Mouse (Mus musculus) CH12.LX (cell line): ENCODE data around the gene Fdps. TPM values are rescaled to one million over a fixed set of nuclear protein-coding genes. Genes with fewer than 3 reads are reported as not detected.
A peak's percentile ranks its signal among the peaks of the same experiment; 100 is the strongest.

ENCODE experiments used
- DNase-seq: peaks from one replicate; pipeline ENCODE4 v3.0.0-alpha.2; 2013; ENCODE audit errors: extremely low read depth
- H3K27ac ChIP-seq: 2 replicates; pipeline ENCODE4 v1.5.1; 2012; ENCODE audit warnings: low read depth, mild to moderate bottlenecking, control low read depth, moderate library complexity; ENCODE audit not compliant: insufficient read depth
- H3K27me3 ChIP-seq: replicated peaks from 2 replicates; pipeline ENCODE3; 2012; ENCODE audit warnings: inconsistent platforms
- H3K36me3 ChIP-seq, 2 experiments: replicated peaks in 1 of 2; 2 replicates each; pipeline versions ENCODE3 to v1.6.1; 2012; ENCODE audit warnings: inconsistent platforms in 1 of 2, low read length in 1 of 2, mild to moderate bottlenecking in 1 of 2, mixed read lengths in 1 of 2, moderate library complexity in 1 of 2; ENCODE audit not compliant: control insufficient read depth in 1 of 2, insufficient read depth in 1 of 2
- H3K4me1 ChIP-seq, 2 experiments: 2 replicates each; pipeline ENCODE4 v1.6.1; 2012; ENCODE audit warnings: inconsistent platforms in 1 of 2, moderate library complexity in 1 of 2; ENCODE audit not compliant: insufficient read depth in 2 of 2, control insufficient read depth in 1 of 2
- H3K4me2 ChIP-seq: 2 replicates; pipeline ENCODE4 v1.6.1; 2012; ENCODE audit warnings: low read depth, mild to moderate bottlenecking, control low read depth; ENCODE audit not compliant: poor library complexity, insufficient read depth, severe bottlenecking
- H3K4me3 ChIP-seq, 3 experiments: fragments of 150-350 bp in 1 of 3; sonication (generic) in 1 of 3; replicated peaks in 1 of 3; 2 replicates each; pipeline versions ENCODE3 to v1.5.1; 2011 to 2012; ENCODE audit warnings: low read depth in 2 of 3, low read length in 2 of 3, mild to moderate bottlenecking in 2 of 3, moderate library complexity in 2 of 3, control low read depth in 1 of 3, improper control_type of control experiment in 1 of 3, inconsistent platforms in 1 of 3, mixed read lengths in 1 of 3; ENCODE audit not compliant: poor library complexity in 1 of 3
- H3K79me2 ChIP-seq: replicated peaks from 2 replicates; pipeline ENCODE4 v1.6.1; 2012; ENCODE audit warnings: mild to moderate bottlenecking, moderate library complexity; ENCODE audit not compliant: control insufficient read depth, poor library complexity, insufficient read depth, severe bottlenecking; ENCODE audit errors: extremely low read depth
- H3K9ac ChIP-seq: 2 replicates; pipeline ENCODE4 v1.6.1; 2012; ENCODE audit warnings: low read depth, mild to moderate bottlenecking, control low read depth, moderate library complexity; ENCODE audit not compliant: insufficient read depth
- H3K9me3 ChIP-seq: replicated peaks from 2 replicates; pipeline ENCODE3; 2012; ENCODE audit warnings: low read length, inconsistent platforms, mixed read lengths
- BHLHE40 ChIP-seq: IDR thresholded peaks from 2 replicates; pipeline ENCODE4 v1.6.1; 2011; ENCODE audit warnings: mild to moderate bottlenecking, low read depth, low read length, improper control_type of control experiment
- CHD2 ChIP-seq: IDR thresholded peaks from 2 replicates; pipeline ENCODE4 v1.6.1; 2011; ENCODE audit warnings: low read length, improper control_type of control experiment
- CTCF ChIP-seq, 2 experiments: IDR thresholded peaks in 1 of 2; conservative IDR thresholded peaks in 1 of 2; 2 replicates each; pipeline ENCODE4 v1.5.1; 2011 to 2012; ENCODE audit warnings: low read depth in 2 of 2, low read length in 2 of 2, improper control_type of control experiment in 1 of 2, inconsistent platforms in 1 of 2, mild to moderate bottlenecking in 1 of 2, moderate library complexity in 1 of 2
- ELF1 ChIP-seq: IDR thresholded peaks from 2 replicates; pipeline ENCODE4 v1.6.1; 2014; ENCODE audit warnings: low read depth, mild to moderate bottlenecking, inconsistent platforms, low read length, improper control_type of control experiment
- EP300 ChIP-seq: IDR thresholded peaks from 2 replicates; pipeline ENCODE4 v1.6.1; 2011; ENCODE audit warnings: low read length, improper control_type of control experiment
- HCFC1 ChIP-seq: IDR thresholded peaks from 2 replicates; pipeline ENCODE4 v1.6.1; 2012; ENCODE audit warnings: low read depth, mild to moderate bottlenecking, inconsistent platforms, low read length, improper control_type of control experiment
- JUN ChIP-seq: IDR thresholded peaks from 2 replicates; pipeline ENCODE4 v1.6.1; 2011; ENCODE audit warnings: low read depth, mild to moderate bottlenecking, low read length, improper control_type of control experiment, moderate library complexity; ENCODE audit not compliant: insufficient read depth
- JUND ChIP-seq: conservative IDR thresholded peaks from 2 replicates; pipeline ENCODE4 v1.6.1; 2011; ENCODE audit warnings: low read depth, low read length, improper control_type of control experiment
- MAFK ChIP-seq: IDR thresholded peaks from 2 replicates; pipeline ENCODE4 v1.6.1; 2011; ENCODE audit warnings: low read length, improper control_type of control experiment; ENCODE audit not compliant: insufficient replicate concordance
- MAX ChIP-seq: IDR thresholded peaks from 2 replicates; pipeline ENCODE4 v1.6.1; 2011; ENCODE audit warnings: low read length, improper control_type of control experiment
- MAZ ChIP-seq: IDR thresholded peaks from 2 replicates; pipeline ENCODE4 v1.6.1; 2012; ENCODE audit warnings: low read depth, mild to moderate bottlenecking, inconsistent platforms, low read length, improper control_type of control experiment, moderate library complexity
- MEF2A ChIP-seq: IDR thresholded peaks from 2 replicates; pipeline ENCODE4 v1.6.1; 2014; ENCODE audit warnings: low read depth, mild to moderate bottlenecking, inconsistent platforms, low read length, improper control_type of control experiment, borderline replicate concordance
- MXI1 ChIP-seq: IDR thresholded peaks from 2 replicates; pipeline ENCODE4 v1.6.1; 2011; ENCODE audit warnings: mild to moderate bottlenecking, low read depth, low read length, improper control_type of control experiment
- MYC ChIP-seq: IDR thresholded peaks from 2 replicates; pipeline ENCODE4 v1.6.1; 2011; ENCODE audit warnings: low read depth, mild to moderate bottlenecking, improper control_type of control experiment, low read length
- NELFE ChIP-seq: IDR thresholded peaks from 2 replicates; pipeline ENCODE4 v1.6.1; 2011; ENCODE audit warnings: low read depth, low read length, improper control_type of control experiment
- POLR2AphosphoS2 ChIP-seq: IDR thresholded peaks from 2 replicates; pipeline ENCODE4 v1.6.1; 2011; ENCODE audit warnings: low read depth, low read length, improper control_type of control experiment
- RAD21 ChIP-seq: IDR thresholded peaks from 2 replicates; pipeline ENCODE4 v1.6.1; 2011; ENCODE audit warnings: low read depth, mild to moderate bottlenecking, low read length, improper control_type of control experiment, moderate library complexity
- SMC3 ChIP-seq: IDR thresholded peaks from 2 replicates; pipeline ENCODE4 v1.6.1; 2011; ENCODE audit warnings: low read depth, low read length, improper control_type of control experiment
- TBP ChIP-seq: conservative IDR thresholded peaks from 2 replicates; pipeline ENCODE4 v1.6.1; 2011; ENCODE audit warnings: low read depth, low read length, improper control_type of control experiment
- TCF12 ChIP-seq: IDR thresholded peaks from 2 replicates; pipeline ENCODE4 v1.6.1; 2014; ENCODE audit warnings: low read depth, mild to moderate bottlenecking, inconsistent platforms, low read length, improper control_type of control experiment
- USF1 ChIP-seq: IDR thresholded peaks from 2 replicates; pipeline ENCODE4 v1.6.1; 2014; ENCODE audit warnings: low read depth, mild to moderate bottlenecking, inconsistent platforms, low read length, improper control_type of control experiment
- ZC3H11A ChIP-seq: IDR thresholded peaks from 2 replicates; pipeline ENCODE4 v1.6.1; 2012; ENCODE audit warnings: low read depth, mild to moderate bottlenecking, inconsistent platforms, low read length, improper control_type of control experiment
- ZKSCAN1 ChIP-seq: IDR thresholded peaks from 2 replicates; pipeline ENCODE4 v1.6.1; 2012; ENCODE audit warnings: low read depth, inconsistent platforms, low read length, improper control_type of control experiment, borderline replicate concordance
- ZMIZ1 ChIP-seq: IDR thresholded peaks from 2 replicates; pipeline ENCODE4 v1.6.1; 2012; ENCODE audit warnings: low read depth, mild to moderate bottlenecking, inconsistent platforms, low read length, improper control_type of control experiment
- ZNF384 ChIP-seq: IDR thresholded peaks from 2 replicates; pipeline ENCODE4 v1.6.1; 2012; ENCODE audit warnings: low read depth, low read length, improper control_type of control experiment, inconsistent platforms
- dilution Hi-C: fragments of 300-500 bp; cut with MboI; formaldehyde crosslinking; loops from 2 replicates; pipeline ENCODE4 v1.14.3; 2020; ENCODE audit warnings: low sequenced_read_pairs; ENCODE audit not compliant: extremely low pct_unique_long_range_greater_than_20kb, extremely low pct_ligation_motif_present
- in situ Hi-C: fragments of 300-500 bp; cut with MboI; formaldehyde crosslinking; loops from 3 replicates; pipeline ENCODE4 v1.14.3; 2019; ENCODE audit warnings: low sequenced_read_pairs, low pct_ligation_motif_present, low pct_unique_long_range_greater_than_20kb, mixed read lengths
- polyA plus RNA-seq: library from polyadenylated mRNA; unstranded; fragments of >175 nt; gene quantifications from 2 replicates; pipeline ENCODE4 v1.2.1, GENCODE M21; 2012; ENCODE audit warnings: low read depth; ENCODE audit not compliant: insufficient read length
- total RNA-seq, 2 experiments: library from RNA; depleted of rRNA; stranded (reverse); fragments of 300-350 nt in 1 of 2; fragments of >200 nt in 1 of 2; gene quantifications; 2 replicates each; pipeline ENCODE4 v1.2.3; 2012 to 2014

Gene Fdps
- total and polyA plus RNA-seq, 3 experiments, result 177 to 572 (median 243) TPM

DNA sequence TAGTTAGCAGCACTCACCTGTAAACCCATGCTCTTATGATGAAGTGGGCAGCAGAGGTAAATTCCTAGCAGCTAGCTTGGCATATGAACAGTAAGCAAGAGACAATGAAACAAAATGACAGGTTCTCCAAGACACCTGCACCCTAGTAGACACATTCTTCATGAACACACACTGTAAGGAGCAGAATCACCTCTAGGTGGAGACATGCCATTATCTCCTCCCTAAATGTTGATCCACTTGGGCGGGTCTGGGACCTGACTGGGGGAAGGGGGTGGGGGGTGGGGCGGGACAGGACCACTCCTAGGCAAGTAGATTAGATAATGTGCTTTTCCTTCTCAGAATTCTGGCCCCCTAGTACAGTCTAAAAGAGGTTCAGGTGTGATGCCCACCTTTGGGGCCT, 13.8 kb upstream of the Fdps start:
- no peak overlapping the region for H3K27ac ChIP-seq
- dilution Hi-C loops, result no loop called here
- H3K9ac ChIP-seq, result no peak overlapping the region
- TF ChIP-seq JUN (no peak), ZKSCAN1 (no peak), TBP (no peak), MAX (no peak), CTCF (conservative IDR thresholded peaks at IDR 0.05 in 1 of 2, IDR thresholded peaks at IDR 0.05 in 1 of 2; ENCODE audit: low read depth in 2 of 2, low read length in 2 of 2) (peak; percentile 26 to 69; a peak in 3 of 4 replicates), USF1 (no peak), ELF1 (no peak), BHLHE40 (no peak), TCF12 (no peak), JUND (no peak), ZMIZ1 (no peak), MYC (no peak), SMC3 (peak; percentile 39; the same call in 1 of the 2 replicates), CHD2 (peak; percentile 50), MEF2A (no peak), NELFE (no peak), MAZ (no peak), POLR2AphosphoS2 (no peak), EP300 (no peak), ZC3H11A (no peak), RAD21 (peak; percentile 49), MAFK (no peak), MXI1 (no peak), HCFC1 (no peak), ZNF384 (0 out of 2 replicates have a peak, but pooled peaks have one; percentile 38)
- no peaks in the 10 kb centered on the region for H3K79me2 ChIP-seq
- H3K4me1 ChIP-seq, result peaks cover 0 to 11% of the 10 kb centered on the region in 2 experiments; a peak in 2 of 4 replicates
- DNase-seq, result peak; percentile 54
- no peaks in the 10 kb centered on the region for H3K36me3 ChIP-seq
- peaks cover 3% of the 10 kb centered on the region for H3K9me3 ChIP-seq
- H3K4me2 ChIP-seq, result no peak overlapping the region
- no peak overlapping the region for H3K4me3 ChIP-seq
- in situ Hi-C loops, result loop anchor here (5.0 kb wide), 1 partner anchor 37 kb away; no protein-coding TSS in a partner anchor
- peaks cover 8% of the 10 kb centered on the region for H3K27me3 ChIP-seq
